Mouse (Mus musculus) liver, adult 2 months (tissue): ENCODE measurements around the gene Rex1bd.

ENCODE experiments used
- CTCF ChIP-seq: fragments of 200-500 bp; IDR thresholded peaks from 2 replicates; pipeline ENCODE4 v1.5.1; 2011; ENCODE audit warnings: low read depth, low read length, control low read depth
- POLR2A ChIP-seq: fragments of 200-500 bp; IDR thresholded peaks from 2 replicates; pipeline ENCODE4 v1.6.1; 2011; ENCODE audit warnings: low read length, control low read depth; ENCODE audit not compliant: insufficient read depth; ENCODE audit errors: extremely low read depth

- TF ChIP-seq CTCF (no peak), POLR2A (no peak)
Observed at GRCm38 (mm10) chr8:70541081-70541480, 34.5 kb upstream of the Rex1bd start.
